Mouse (Mus musculus) embryonic facial prominence, embryonic 14.5 days (tissue): ENCODE data around the gene Snx4. TPM values are rescaled to one million over a fixed set of nuclear protein-coding genes. Genes with fewer than 3 reads are reported as not detected.

ENCODE experiments used
- ATAC-seq: fragments of 200-750 bp; cut with Nextera tagmentation; 2 replicates; pipeline ENCODE4 v1.8.0; 2017; ENCODE audit warnings: low read depth, moderate number of reproducible peaks, moderate TSS enrichment
- DNase-seq: peaks from one replicate; pipeline ENCODE4 v3.0.0-alpha.2; 2015; ENCODE audit warnings: low spot score
- H3K27ac ChIP-seq: fragments of 300-500 bp; sonication (generic); replicated peaks from 2 replicates; pipeline ENCODE4 v1.5.1; 2014; ENCODE audit warnings: low read depth, mild to moderate bottlenecking, low read length, moderate library complexity
- H3K27me3 ChIP-seq: fragments of 300-500 bp; sonication (generic); replicated peaks from 2 replicates; pipeline ENCODE4 v1.6.1; 2014; ENCODE audit warnings: low read length; ENCODE audit not compliant: control insufficient read depth, insufficient read depth
- H3K36me3 ChIP-seq: fragments of 300-500 bp; sonication (generic); 2 replicates; pipeline ENCODE4 v1.6.1; 2014; ENCODE audit warnings: low read length, mixed read lengths; ENCODE audit not compliant: control insufficient read depth, insufficient read depth
- H3K4me1 ChIP-seq: fragments of 300-500 bp; sonication (generic); 2 replicates; pipeline ENCODE4 v1.6.1; 2014; ENCODE audit warnings: antibody characterized with exemption, low read length; ENCODE audit not compliant: control insufficient read depth, insufficient read depth
- H3K4me2 ChIP-seq: fragments of 300-500 bp; sonication (generic); 2 replicates; pipeline ENCODE4 v1.6.1; 2014; ENCODE audit warnings: low read depth, mild to moderate bottlenecking, low read length, moderate library complexity, mixed read lengths
- H3K4me3 ChIP-seq: fragments of 300-500 bp; sonication (generic); 2 replicates; pipeline ENCODE4 v1.5.1; 2014; ENCODE audit warnings: low read depth, mild to moderate bottlenecking, low read length
- H3K9ac ChIP-seq: fragments of 300-500 bp; sonication (generic); 2 replicates; pipeline ENCODE4 v1.6.1; 2014; ENCODE audit warnings: low read depth, mild to moderate bottlenecking, low read length, moderate library complexity, mixed read lengths
- H3K9me3 ChIP-seq: fragments of 300-500 bp; sonication (generic); 2 replicates; pipeline ENCODE4 v1.6.1; 2016; ENCODE audit warnings: low read length; ENCODE audit not compliant: control insufficient read depth
- WGBS: fragments of 180-500 bp; shearing (Covaris S2); extraction: QIAGEN DNeasy Blood & Tissue Kit; methylation state at CpG from one replicate; pipeline ENCODE4 v1.1.7; 2014; 5-methylcytosine and 5-hydroxymethylcytosine counted together
- polyA plus RNA-seq: library from polyadenylated mRNA; unstranded; fragments of >200 nt; fragmentation: Nextera tagmentation; extraction: Ambion mirVana; gene quantifications from 2 replicates; pipeline ENCODE4 v1.2.1, GENCODE M21; 2014

Gene Snx4
- polyA plus RNA-seq, 1 experiment from 2014 or later, result 94.6 TPM

- Histone ChIP-seq H3K4me3 (no peak overlapping the region), H3K4me1 (no peaks in the 10 kb centered on the region), H3K27ac (no peak overlapping the region), H3K9ac (no peak overlapping the region), H3K27me3 (no peaks in the 10 kb centered on the region), H3K9me3 (no peaks in the 10 kb centered on the region), H3K36me3 (no peaks in the 10 kb centered on the region), H3K4me2 (no peak overlapping the region)
- ATAC-seq (no peak), DNase-seq (no peak)
- 86% methylated on average over 7 of the region's 7 CpGs for WGBS
Measured at GRCm38 (mm10) chr16:33318059-33318458, 66.8 kb downstream of the Snx4 start.

GRCm38 (mm10) chr16:33325704-33326455, 74.6 kb downstream of the Snx4 start:
- DNase-seq (peak; percentile 61), ATAC-seq (peak; percentile 47; the same call in 1 of the 2 replicates)
- Histone ChIP-seq H3K4me3 (no peak overlapping the region), H3K36me3 (no peaks in the 10 kb centered on the region), H3K27ac (0 out of 2 replicates have a peak overlapping the region, but pooled peaks have one; percentile 33), H3K9ac (no peak overlapping the region), H3K27me3 (no peaks in the 10 kb centered on the region), H3K4me2 (no peak overlapping the region), H3K4me1 (no peaks in the 10 kb centered on the region), H3K9me3 (0 out of 2 replicates have a peak, but pooled peaks cover 6% of the 10 kb centered on the region)
- WGBS, result 33% methylated on average over 12 of the region's 12 CpGs

- ATAC-seq (peak; percentile 80), DNase-seq (peak; percentile 68)
- Histone ChIP-seq H3K9me3 (0 out of 2 replicates have a peak, but pooled peaks cover 6% of the 10 kb centered on the region), H3K4me2 (no peak overlapping the region), H3K9ac (no peak overlapping the region), H3K36me3 (no peaks in the 10 kb centered on the region), H3K4me1 (no peaks in the 10 kb centered on the region), H3K4me3 (no peak overlapping the region), H3K27me3 (no peaks in the 10 kb centered on the region), H3K27ac (0 out of 2 replicates have a peak overlapping the region, but pooled peaks have one; percentile 33)
- WGBS, result 52% methylated on average over 9 of the region's 9 CpGs
Measured at GRCm38 (mm10) chr16:33326589-33326988, 75.3 kb downstream of the Snx4 start.

GRCm38 (mm10) chr16:33327101-33327500, 75.9 kb downstream of the Snx4 start:
- Histone ChIP-seq H3K4me2 (no peak overlapping the region), H3K36me3 (no peaks in the 10 kb centered on the region), H3K9me3 (0 out of 2 replicates have a peak, but pooled peaks cover 6% of the 10 kb centered on the region), H3K27ac (no peak overlapping the region), H3K27me3 (no peaks in the 10 kb centered on the region), H3K4me3 (no peak overlapping the region), H3K9ac (no peak overlapping the region), H3K4me1 (no peaks in the 10 kb centered on the region)
- 65% methylated on average over 9 of the region's 9 CpGs for WGBS
- DNase-seq, result peak; percentile 56
- ATAC-seq, result no peak; the same call in 1 of the 2 replicates

- ATAC-seq, result no peak
- H3K9ac ChIP-seq, result no peak overlapping the region
- H3K4me2 ChIP-seq, result no peak overlapping the region
- H3K27me3 ChIP-seq, result no peaks in the 10 kb centered on the region
- H3K27ac ChIP-seq, result no peak overlapping the region
- no peak for DNase-seq
- H3K9me3 ChIP-seq, result 0 out of 2 replicates have a peak, but pooled peaks cover 6% of the 10 kb centered on the region
- no peak overlapping the region for H3K4me3 ChIP-seq
- 0 out of 2 replicates have a peak, but pooled peaks cover 4% of the 10 kb centered on the region for H3K4me1 ChIP-seq
- WGBS, result 82% methylated on average over 14 of the region's 14 CpGs
- H3K36me3 ChIP-seq, result no peaks in the 10 kb centered on the region
Measured at GRCm38 (mm10) chr16:33333015-33333414, 81.8 kb downstream of the Snx4 start.

- peak; percentile 90 for DNase-seq
- 15% methylated on average over 8 of the region's 8 CpGs for WGBS
- Histone ChIP-seq H3K4me2 (peak overlapping the region; percentile 13), H3K9me3 (no peaks in the 10 kb centered on the region), H3K36me3 (no peaks in the 10 kb centered on the region), H3K27me3 (no peaks in the 10 kb centered on the region), H3K4me3 (no peak overlapping the region), H3K9ac (no peak overlapping the region), H3K27ac (peak overlapping the region; percentile 25; the same call in 1 of the 2 replicates), H3K4me1 (0 out of 2 replicates have a peak, but pooled peaks cover 4% of the 10 kb centered on the region)
- peak; percentile 93 for ATAC-seq
Measured at GRCm38 (mm10) chr16:33337177-33337576, 85.9 kb downstream of the Snx4 start.

GRCm38 (mm10) chr16:33337681-33338080, 86.4 kb downstream of the Snx4 start:
- Histone ChIP-seq H3K4me3 (no peak overlapping the region), H3K4me1 (0 out of 2 replicates have a peak, but pooled peaks cover 4% of the 10 kb centered on the region), H3K9ac (no peak overlapping the region), H3K27me3 (no peaks in the 10 kb centered on the region), H3K9me3 (no peaks in the 10 kb centered on the region), H3K36me3 (no peaks in the 10 kb centered on the region), H3K4me2 (peak overlapping the region; percentile 13), H3K27ac (peak overlapping the region; percentile 25; the same call in 1 of the 2 replicates)
- WGBS, result 69% methylated on average over 10 of the region's 10 CpGs
- ATAC-seq (no peak), DNase-seq (no peak)

- DNase-seq, result no peak
- ATAC-seq, result no peak
Measured at GRCm38 (mm10) chr16:33338492-33338891, 87.2 kb downstream of the Snx4 start.

More at GRCm38 (mm10) chr16:33338492-33338891, 87.2 kb downstream of the Snx4 start:
- Histone ChIP-seq H3K9ac (no peak overlapping the region), H3K4me2 (no peak overlapping the region), H3K27ac (no peak overlapping the region), H3K27me3 (no peaks in the 10 kb centered on the region), H3K36me3 (no peaks in the 10 kb centered on the region), H3K4me3 (no peak overlapping the region), H3K4me1 (0 out of 2 replicates have a peak, but pooled peaks cover 4% of the 10 kb centered on the region), H3K9me3 (no peaks in the 10 kb centered on the region)
- WGBS, result 63% methylated on average over 4 of the region's 4 CpGs
